Mouse (Mus musculus): ENCODE measurements at regions not wholly inside any gene's neighbourhood (a gene's known extent, or its start where the extent isn't known, plus 50 kb on each side); places are given as distances from the start of the nearest gene placed in this dataset.
A peak's percentile ranks its signal among the peaks of the same experiment; 100 is the strongest.

GRCm38 (mm10) chr8:23360850-23361274 lies 949.7 kb downstream of the Mrps31 start:
- Histone ChIP-seq H3K4me3 (ENCODE audit: low read depth, low read length) (no peak overlapping the region), H3K27ac (ENCODE audit: low read depth, low read length) (peak overlapping the region; percentile 77), H3K4me1 (replicated peaks; ENCODE audit: control insufficient read depth, insufficient read depth, low read length) (peaks cover 7% of the 10 kb centered on the region; the same call in 1 of the 2 replicates), H3K4me2 (replicated peaks; ENCODE audit: low read depth, low read length) (0 out of 2 replicates have a peak overlapping the region, but pooled peaks have one; percentile 1), H3K36me3 (ENCODE audit: control insufficient read depth, insufficient read depth, low read length) (no peaks in the 10 kb centered on the region), H3K27me3 (ENCODE audit: control insufficient read depth, insufficient read depth, low read length) (no peaks in the 10 kb centered on the region), H3K9me3 (ENCODE audit: control insufficient read depth, low read length) (peaks cover 3% of the 10 kb centered on the region), H3K9ac (ENCODE audit: low read depth, low read length) (peak overlapping the region; percentile 31; the same call in 1 of the 2 replicates)
- peak; percentile 84 for ATAC-seq (ENCODE audit: low FRiP score)
- 8% methylated on average over 9 of the region's 9 CpGs for WGBS
- peak; percentile 64 for DNase-seq (ENCODE audit: low spot score)

Data from hindbrain, embryonic 11.5 days (tissue).